Mouse (Mus musculus): Measurements from ENCODE around the gene Ypel3.

The Ypel3 gene

GRCm38 (mm10) chr7:126817595-126817994 is 40.8 kb downstream of the Ypel3 start:
- DNase-seq, result no peak

- DNase-seq, result no peak
Measured at GRCm38 (mm10) chr7:126818818-126819217, 42.1 kb downstream of the Ypel3 start.

- peak; percentile 94 for DNase-seq
Measured at GRCm38 (mm10) chr7:126821835-126822511, 45.2 kb downstream of the Ypel3 start.

- DNase-seq, result peak; percentile 67
Measured at GRCm38 (mm10) chr7:126822741-126823140, 46.0 kb downstream of the Ypel3 start.

GRCm38 (mm10) chr7:126823202-126823711 is 46.5 kb downstream of the Ypel3 start:
- DNase-seq, result peak; percentile 67

- peak; percentile 63 for DNase-seq
Measured at GRCm38 (mm10) chr7:126823940-126824339, 47.2 kb downstream of the Ypel3 start.

GRCm38 (mm10) chr7:126825403-126825802 is 48.6 kb downstream of the Ypel3 start:
- no peak for DNase-seq

- no peak for DNase-seq
Measured at GRCm38 (mm10) chr7:126825952-126826351, 49.2 kb downstream of the Ypel3 start.
